Mouse (Mus musculus) megakaryocyte progenitor cell, adult 5-6 weeks (primary cell): Measurements from ENCODE around the gene Nup214. TPM values are rescaled to one million over a fixed set of nuclear protein-coding genes. Genes with fewer than 3 reads are reported as not detected.
"Not testable (repeated sequence)": the region's sequence is repeated elsewhere in the genome, so short reads cannot be mapped to it uniquely, and the experiment has no call there.

ENCODE experiments used
- ATAC-seq: replicated peaks from 2 replicates; pipeline ENCODE4 v1.8.0; 2016; ENCODE audit warnings: mild to moderate bottlenecking, moderate TSS enrichment, inconsistent platforms; ENCODE audit not compliant: poor library complexity
- total RNA-seq, 2 experiments: library from RNA; stranded (forward) in 1 of 2; stranded (reverse) in 1 of 2; fragments of 157-497, 149-512 nt in 1 of 2; fragments of 200-1000 nt in 1 of 2; gene quantifications; 2 replicates each; pipeline versions ENCODE4 v1.2.3 to v1.2.4; 2015 to 2017

Gene Nup214
- total RNA-seq, 2 experiments from 2014 or later = 30.7 to 106 TPM

DNA sequence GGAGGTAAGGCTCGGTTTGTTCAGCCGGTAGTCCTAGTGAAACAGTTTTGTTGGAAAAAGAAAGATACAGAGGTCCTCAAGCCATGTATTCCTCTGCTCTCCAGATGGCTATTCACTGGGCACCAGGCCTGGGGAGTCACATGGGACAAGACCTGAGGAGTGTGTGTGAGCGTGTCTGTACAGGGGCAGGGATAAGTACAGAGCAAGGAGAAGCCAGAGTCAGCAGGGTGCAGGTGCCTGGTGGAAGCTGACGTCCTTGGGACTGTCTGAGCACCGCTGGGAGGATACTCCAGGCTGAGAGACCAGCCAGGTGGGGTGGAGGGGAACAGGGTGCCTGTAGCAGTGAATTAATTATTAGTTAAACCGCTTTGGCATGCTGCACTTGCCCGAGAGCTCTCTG lies 10.7 kb upstream of the Nup214 start:
- no peak for ATAC-seq

DNA sequence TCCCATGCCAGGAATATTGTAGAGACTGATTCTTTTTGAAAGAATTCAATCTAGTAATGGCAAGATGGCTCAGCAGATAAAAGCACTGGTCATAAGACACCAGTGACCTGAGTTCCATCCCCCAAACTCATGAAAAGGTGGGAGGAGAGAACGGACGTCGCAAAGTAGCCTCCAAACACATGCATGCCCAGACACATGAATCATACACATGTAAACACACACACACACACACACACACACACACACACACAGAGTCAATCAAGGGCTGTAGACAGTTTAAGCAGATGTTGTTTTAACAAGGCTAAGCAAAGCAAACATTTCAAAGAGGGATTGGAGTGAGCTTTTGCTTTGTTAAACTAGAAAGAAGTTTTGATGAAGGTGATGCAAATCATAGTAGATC lies 10.0 kb upstream of the Nup214 start:
- no peak for ATAC-seq

DNA sequence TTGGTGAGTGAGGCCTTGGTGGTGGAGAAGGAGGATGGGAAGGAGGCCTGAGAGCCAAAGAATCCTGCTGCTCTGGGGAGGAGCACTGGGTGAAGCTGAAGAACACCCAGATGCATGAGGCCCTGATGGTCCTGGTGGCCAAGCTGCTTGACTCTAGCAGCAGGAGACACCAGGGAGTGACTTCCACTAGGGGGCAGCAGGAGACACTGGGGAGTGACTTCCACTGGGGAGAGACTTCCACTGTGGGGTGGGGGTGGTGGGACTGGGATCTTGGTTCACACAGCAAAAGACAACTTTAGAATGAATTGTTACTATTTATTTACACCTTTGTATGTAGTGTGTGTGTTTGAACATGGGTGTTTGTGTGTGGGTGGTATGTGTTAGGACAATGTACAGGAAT lies 9.1 kb upstream of the Nup214 start:
- peak; percentile 77 for ATAC-seq

DNA sequence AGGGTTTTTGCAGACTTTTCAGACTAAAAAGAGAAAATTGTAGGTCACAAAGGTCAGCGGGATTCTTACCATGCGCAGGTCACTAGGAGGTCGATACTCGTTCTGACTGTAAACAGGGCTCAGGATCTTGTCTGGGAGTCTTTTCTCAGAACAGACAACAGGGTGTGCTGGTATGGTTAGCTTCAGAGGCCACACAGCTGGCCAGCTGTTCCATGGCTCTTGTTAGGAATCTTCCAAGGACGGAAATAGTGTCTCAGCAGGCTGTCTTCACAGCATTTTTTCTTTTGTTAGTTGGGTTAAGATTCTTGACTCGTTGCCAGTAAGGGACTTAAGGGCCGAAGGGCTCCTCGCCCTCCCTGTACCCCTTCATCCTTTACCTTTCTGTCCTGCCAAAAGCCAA lies 7.4 kb upstream of the Nup214 start:
- ATAC-seq = no peak

DNA sequence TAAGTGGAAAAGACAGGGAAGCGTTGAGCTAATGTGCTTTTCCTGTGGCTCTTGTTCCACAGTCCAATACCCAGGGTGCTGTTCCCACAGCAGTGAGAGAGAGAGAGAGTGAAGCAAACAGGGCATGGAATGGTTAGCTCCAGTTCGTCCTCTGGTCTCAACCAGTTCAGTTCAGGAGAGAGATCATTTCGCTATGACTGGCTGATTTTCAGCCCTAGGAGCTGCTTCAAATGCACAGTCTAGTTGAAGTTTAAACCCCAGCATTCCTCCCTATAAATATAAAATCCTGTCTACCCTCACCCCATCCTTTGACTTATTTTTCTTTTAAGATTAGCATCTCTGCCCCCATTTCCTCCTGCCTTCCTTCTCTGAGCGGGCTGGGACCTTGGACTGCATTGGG lies 1.6 kb upstream of the Nup214 start:
- ATAC-seq = no peak

GRCm38 (mm10) chr2:31974809-31975371 lies 654 bp downstream of the Nup214 start:
- ATAC-seq = no peak

DNA sequence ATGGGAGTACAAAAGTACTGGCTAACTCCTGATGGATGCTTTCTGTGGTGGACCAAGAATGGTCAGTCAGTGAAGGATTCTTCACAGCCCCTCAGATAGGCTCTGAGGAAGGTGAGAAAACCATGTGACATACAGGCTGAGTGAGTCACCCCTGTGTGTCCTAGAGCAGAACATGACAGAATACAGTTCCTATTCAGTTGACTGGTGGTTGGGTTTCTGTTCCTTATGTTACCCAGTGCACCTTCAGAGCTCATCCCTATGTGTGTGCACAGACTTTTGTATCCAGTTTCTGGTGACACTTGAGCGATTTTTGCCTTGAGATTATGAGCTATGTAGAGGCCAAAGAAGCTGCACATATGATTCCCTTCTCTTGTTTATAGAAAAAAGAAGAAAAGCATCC lies 13.5 kb downstream of the Nup214 start:
- ATAC-seq = no peak

DNA sequence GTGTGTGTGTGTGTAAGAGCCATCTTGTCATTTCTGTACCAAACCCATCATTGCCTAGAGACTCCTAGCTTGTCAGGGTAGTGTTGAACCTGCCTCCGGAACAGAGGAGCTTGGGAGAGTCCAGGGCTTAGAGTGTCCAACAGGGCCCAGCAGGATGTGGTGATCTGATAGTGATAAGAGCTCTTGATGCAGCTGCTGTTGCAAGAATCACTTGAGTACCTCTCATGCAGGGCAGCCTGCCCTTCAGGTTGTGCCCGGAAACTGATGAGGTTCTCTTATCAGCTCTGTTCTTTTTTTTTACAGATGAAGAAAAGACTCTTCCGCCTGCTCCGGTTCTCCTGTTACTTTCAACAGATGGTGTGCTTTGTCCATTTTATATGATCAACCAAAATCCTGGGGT lies 16.7 kb downstream of the Nup214 start:
- ATAC-seq = no peak

DNA sequence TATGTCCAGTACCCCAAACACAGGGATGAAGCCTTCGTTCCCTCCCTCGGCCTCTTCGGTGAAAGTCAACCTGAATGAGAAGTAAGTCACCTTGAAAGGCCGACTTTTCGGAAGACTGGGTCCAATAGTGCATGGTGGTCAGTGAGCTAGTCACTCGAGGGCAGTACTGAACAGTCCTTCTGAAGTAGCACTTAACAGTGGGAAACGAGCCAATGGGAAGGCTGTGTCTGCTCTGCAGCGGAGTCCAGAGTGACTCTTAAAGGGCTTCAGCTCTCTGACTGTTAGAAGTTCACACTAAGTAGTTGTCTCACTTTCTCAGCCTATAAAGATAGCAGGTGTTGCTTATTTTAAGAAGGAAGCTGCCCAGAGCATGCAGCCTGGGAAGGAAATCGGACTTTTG lies 20.7 kb downstream of the Nup214 start:
- ATAC-seq = no peak

GRCm38 (mm10) chr2:31996060-31996459 lies 21.8 kb downstream of the Nup214 start:
- no peak for ATAC-seq

- ATAC-seq = no peak
Measured at GRCm38 (mm10) chr2:31997539-31997938, 23.3 kb downstream of the Nup214 start.

GRCm38 (mm10) chr2:31998443-31998842 lies 24.2 kb downstream of the Nup214 start:
- no peak for ATAC-seq

- ATAC-seq = no peak
Measured at GRCm38 (mm10) chr2:32008311-32008710, 34.1 kb downstream of the Nup214 start.

DNA sequence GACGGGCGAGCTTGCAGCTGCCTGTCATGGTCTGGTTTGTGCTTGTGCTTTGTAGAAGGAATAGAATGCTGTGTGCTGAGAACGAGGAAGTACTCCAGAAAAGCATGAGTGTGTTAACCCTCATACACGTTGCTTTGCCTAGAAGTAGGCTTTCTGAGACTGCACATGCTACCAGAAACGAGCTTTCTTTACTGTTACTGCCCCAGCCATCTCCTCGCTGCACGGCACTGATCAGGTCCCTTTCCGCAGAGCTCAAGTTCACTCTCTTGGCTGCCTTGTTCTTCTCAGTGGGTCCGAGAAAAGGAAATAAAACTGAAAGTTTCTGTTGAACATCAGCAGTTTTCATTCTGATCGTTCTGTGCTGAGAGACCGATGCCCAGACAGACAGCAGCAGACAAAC lies 34.5 kb downstream of the Nup214 start:
- no peak for ATAC-seq

DNA sequence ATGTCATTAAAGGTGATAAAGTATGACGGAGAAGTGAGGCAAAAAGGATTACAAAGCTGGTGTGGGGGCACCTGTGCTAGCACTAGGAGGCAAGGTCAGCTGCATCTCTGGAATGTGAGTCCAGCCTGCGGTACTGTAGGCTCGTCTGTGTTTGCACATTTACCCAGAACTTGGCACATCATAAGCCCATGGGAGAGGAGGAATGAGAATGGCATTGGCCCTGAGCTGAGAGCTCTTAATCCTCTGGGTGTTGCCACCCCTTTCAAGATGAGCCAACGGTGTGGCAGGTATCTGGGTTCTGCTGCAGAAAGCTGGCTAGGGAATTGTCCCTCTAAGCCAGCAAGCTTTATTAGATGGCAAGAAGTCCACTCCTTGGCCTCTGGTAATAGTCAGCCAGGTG lies 45.5 kb downstream of the Nup214 start:
- ATAC-seq = no peak

- no peak for ATAC-seq
Measured at GRCm38 (mm10) chr2:32020229-32020628, 46.0 kb downstream of the Nup214 start.

GRCm38 (mm10) chr2:32024372-32024771 lies 50.1 kb downstream of the Nup214 start:
- ATAC-seq = no peak

- ATAC-seq = no peak
Measured at GRCm38 (mm10) chr2:32029636-32030035, 55.4 kb downstream of the Nup214 start.

DNA sequence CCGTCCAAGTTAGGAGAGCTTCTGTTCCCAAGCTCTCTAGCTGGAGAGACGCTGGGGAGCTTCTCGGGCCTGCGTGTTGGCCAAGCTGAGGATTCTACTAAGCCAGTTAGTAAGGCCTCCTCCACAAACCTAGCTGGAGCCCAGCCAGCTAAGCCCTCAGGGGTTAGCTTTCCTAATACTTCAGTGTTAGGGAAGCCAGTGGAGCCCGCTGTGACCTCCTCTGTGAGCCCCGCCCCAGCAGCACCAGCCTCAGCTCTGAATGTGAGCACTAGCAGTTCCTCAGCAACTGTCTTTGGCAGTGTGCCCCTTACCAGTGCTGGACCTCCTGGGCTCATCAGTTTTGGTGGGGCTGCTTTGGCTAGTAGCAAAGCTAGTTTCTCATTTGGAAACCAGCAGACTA lies 59.2 kb downstream of the Nup214 start:
- no peak for ATAC-seq

GRCm38 (mm10) chr2:32034206-32034605 lies 60.0 kb downstream of the Nup214 start:
- ATAC-seq = no peak

DNA sequence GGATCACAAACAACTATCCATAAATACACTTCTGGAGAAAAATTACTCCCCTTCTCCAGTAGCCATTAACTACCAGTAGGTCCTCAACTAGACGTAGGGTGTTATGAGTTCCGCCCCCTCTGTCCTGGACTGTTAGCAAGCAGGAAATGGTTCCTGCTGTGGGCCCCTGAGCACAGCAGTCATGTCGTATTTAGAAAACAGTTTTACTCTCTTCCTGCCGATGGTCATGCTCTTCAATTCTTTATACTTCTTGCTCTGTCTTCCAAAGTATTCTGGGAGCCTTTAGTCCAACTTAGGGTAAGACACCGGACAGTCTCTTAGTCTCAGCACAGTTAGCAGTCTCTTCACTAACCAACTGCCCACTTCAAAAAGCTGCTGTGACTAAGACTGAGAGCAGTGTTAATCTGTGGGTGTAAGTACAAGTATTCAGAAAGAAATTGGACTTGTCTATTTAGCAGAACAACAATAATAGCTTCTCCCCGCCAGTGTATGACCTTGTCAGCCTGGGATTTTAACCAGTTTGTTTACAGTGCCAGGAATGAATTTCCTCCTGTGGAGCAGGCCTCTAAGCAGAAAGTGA lies 63.1 kb downstream of the Nup214 start:
- no peak for ATAC-seq

DNA sequence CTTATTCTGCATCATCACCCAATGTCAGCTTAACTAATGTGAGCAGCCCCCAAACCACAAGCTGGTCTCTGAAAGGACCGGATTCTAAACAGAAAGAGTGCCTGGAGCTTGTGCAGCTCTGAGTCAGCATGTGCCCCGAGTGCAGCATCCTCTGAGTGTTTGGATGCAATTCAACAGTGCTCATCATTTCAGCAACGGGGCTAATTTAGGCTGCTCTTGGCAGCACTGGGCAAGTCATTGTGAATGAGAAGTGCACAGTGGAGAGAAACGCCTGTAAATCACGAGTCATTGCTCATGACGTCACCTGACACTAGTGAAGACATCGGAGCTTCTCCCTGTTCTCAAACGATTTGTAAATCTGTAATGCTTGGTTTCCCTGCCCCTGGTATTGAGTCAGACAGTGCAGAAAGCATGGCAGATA lies 64.4 kb downstream of the Nup214 start:
- no peak for ATAC-seq

GRCm38 (mm10) chr2:32040646-32041045 lies 66.4 kb downstream of the Nup214 start:
- not testable (repeated sequence) for ATAC-seq
